Mouse (Mus musculus) bone marrow macrophage, adult 2 months (primary cell): ENCODE measurements around the gene Ikbke. TPM values are rescaled to one million over a fixed set of nuclear protein-coding genes. Genes with fewer than 3 reads are reported as not detected.

Source experiments
- H3K27ac ChIP-seq: 2 replicates; pipeline ENCODE4 v1.5.1; 2012; ENCODE audit warnings: low read depth, low read length; ENCODE audit not compliant: insufficient read depth
- H3K4me1 ChIP-seq: 2 replicates; pipeline ENCODE4 v1.6.1; 2012; ENCODE audit warnings: low read length; ENCODE audit not compliant: control insufficient read depth, insufficient read depth
- H3K4me3 ChIP-seq: 2 replicates; pipeline ENCODE4 v1.5.1; 2012; ENCODE audit warnings: mild to moderate bottlenecking, low read length, moderate library complexity; ENCODE audit not compliant: insufficient read depth
- CTCF ChIP-seq: IDR thresholded peaks from 2 replicates; pipeline ENCODE4 v1.5.1; 2012; ENCODE audit warnings: low read depth, mild to moderate bottlenecking, low read length, moderate library complexity
- POLR2A ChIP-seq: IDR thresholded peaks from 2 replicates; pipeline ENCODE4 v1.6.1; 2012; ENCODE audit warnings: mild to moderate bottlenecking, low read depth, low read length, borderline replicate concordance
- polyA plus RNA-seq: library from polyadenylated mRNA; stranded (reverse); fragments of >200 nt; gene quantifications from 2 replicates; pipeline ENCODE4 v1.2.4, GENCODE M21; 2012; ENCODE audit not compliant: missing spikeins, insufficient read depth, insufficient read length

Ikbke gene
- polyA plus RNA-seq, 1 experiment: 194 TPM

DNA sequence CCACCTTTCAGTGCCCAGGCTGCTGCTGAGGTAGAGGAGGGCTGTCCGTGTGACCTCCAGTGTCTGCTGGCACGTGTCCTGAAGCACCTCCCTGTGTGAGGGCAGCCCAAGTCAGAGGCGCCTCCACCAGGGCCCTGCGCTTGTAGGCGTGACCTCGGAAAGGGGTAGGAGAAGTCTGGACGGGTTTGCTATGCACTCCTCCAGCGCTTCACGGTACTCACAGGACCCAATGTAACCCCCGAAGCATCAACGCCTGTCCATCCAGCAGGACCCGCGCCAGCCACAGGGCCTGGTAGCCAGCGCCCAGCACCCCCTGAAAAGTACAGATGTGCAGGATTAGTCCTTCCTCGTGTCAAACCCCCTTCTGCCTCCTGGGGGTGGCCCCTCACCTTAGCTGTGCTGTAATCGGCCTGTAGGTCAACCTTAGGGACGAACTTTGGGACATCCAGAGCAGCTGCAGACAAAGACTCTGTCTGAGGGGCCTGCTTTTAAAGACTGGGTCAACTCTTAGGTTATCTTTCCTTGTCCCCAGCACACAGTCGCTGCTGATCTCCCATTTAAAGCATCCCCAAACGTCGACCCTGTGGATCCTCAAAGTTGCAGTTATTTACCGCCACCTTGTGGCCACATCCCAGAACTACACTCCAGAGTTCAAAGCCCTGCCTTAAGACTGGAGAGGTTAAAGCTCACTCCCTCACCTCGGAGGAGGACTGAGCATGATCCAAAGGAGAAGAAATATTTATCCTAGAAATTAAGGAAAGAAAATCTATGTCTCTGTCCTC is 9.4 kb downstream of the Ikbke start:
- TF ChIP-seq POLR2A (no peak), CTCF (peak; percentile 94)
- Histone ChIP-seq H3K4me3 (no peak overlapping the region), H3K27ac (no peak overlapping the region), H3K4me1 (peaks cover 7% of the 10 kb centered on the region)

DNA sequence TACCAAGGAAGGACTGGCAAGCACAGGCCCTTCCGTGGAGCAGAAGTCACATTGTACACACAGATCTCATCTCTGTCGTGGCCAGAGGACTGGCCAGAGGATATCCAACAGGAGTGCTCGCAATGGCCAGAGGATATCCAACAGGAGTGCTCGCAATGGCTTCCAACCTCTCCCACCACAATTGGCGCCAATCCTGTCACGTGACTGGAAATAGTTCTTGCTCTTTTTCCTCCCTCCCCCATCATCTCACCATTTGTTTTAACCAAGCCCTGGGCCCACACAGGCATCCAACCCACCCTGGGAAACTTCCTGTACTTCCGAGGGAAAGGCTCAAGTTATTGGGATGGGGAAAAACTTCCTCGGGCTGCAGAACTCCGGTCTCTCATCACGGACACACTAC is 10.6 kb downstream of the Ikbke start:
- no peaks in the 10 kb centered on the region for H3K4me1 ChIP-seq
- no peak for TF ChIP-seq CTCF
- no peak for TF ChIP-seq POLR2A
- H3K4me3 ChIP-seq: no peak overlapping the region
- H3K27ac ChIP-seq: no peak overlapping the region

DNA sequence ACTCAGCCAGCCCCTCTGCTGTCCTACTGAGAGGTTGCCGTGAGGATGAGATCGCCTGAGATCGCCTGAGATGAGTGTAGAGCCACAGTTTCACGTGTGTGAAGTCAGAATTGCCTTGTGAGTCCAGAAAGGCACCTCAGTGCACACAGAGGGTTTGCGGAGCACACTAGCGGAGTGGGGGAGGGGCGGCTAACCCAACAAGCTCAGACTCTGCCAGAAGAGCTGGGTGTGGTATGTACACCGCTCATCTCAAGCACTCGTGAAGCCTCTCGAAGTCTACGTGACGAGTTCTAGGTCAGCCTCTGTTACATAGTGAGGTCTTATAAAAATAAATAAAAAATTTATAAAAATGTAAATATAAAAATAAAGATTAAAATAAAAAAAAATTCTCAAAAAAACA is 15.5 kb downstream of the Ikbke start:
- H3K27ac ChIP-seq: no peak overlapping the region
- TF ChIP-seq POLR2A (no peak), CTCF (no peak)

DNA sequence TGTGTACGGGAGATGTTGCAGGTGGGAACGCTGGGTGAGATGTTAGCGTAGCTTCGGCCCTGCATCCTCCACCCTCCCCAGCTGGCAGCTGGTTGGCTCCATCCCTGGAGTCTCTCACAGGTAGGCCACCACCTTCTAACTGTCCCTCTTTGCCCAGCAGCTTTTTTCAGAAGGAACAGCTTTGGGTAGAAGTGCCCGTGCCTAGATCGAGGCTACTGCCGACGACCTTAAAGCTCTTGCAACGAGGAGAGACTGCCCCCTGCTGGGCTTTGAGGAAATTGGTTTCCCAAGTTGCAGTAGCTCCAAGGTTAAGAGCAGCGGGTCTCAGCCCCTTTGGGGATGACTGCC is 19.1 kb downstream of the Ikbke start:
- peak; percentile 80 for TF ChIP-seq CTCF
- TF ChIP-seq POLR2A: no peak
- Histone ChIP-seq H3K4me3 (no peak overlapping the region), H3K27ac (no peak overlapping the region), H3K4me1 (no peaks in the 10 kb centered on the region; the same call in 1 of the 2 replicates)

More for the DNA sequence above, 15.5 kb downstream of the Ikbke start:
- Histone ChIP-seq H3K4me1 (no peaks in the 10 kb centered on the region), H3K4me3 (no peak overlapping the region)

DNA sequence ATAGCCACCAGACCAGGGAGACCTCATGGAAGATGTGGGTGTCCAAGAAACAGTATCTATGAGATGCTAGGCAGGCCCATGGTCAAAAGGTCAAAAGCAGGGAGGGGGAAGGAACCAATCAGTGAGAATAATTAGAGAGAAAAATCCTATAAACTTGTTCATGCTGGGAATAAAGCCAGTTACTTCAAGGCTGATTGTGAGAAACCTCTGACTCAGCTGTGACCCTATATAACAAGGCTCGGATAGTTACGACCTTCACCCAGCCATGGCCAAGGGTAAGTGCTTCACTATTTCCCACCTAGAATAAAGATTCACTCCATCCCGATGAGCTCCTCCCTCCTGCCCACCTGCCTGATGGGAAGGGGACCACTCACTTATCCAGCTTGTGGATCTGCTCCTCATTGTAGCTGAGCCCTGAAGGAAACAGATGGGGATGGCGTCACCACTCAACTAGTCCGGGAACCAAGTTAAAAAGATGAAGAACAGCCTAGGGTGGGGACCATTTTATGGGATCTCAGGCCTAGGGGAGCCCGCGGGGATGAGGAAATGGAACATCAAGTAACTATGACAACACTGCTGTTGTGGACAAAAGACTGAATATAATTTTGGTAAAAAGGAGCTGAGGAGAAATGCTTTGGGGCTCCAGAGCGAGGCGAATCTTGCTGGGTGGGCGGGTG is 19.6 kb downstream of the Ikbke start:
- H3K4me1 ChIP-seq: peaks cover 4% of the 10 kb centered on the region
- no peak overlapping the region for H3K27ac ChIP-seq
- H3K4me3 ChIP-seq: no peak overlapping the region
- no peak for TF ChIP-seq POLR2A
- TF ChIP-seq CTCF: no peak

DNA sequence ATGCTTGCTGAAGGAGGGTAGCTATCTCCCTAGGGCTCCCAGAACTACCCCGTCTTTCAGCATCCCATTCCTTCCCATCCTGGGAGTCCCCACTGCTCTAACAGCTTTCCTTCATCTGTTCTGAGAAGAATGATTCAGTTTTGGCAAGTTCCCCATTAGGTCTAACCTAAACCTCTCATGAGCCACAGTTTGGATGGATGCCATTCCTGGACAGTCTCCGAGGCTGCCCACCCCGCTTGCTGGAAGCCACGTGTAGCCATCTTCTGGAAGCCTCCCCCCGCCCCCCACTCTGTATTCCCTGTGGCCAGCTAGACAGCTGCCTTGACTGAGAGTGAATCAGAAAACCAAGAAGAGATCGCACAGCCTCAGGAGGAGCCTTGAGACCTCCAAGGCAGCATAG is 22.1 kb downstream of the Ikbke start:
- TF ChIP-seq POLR2A: no peak
- no peak overlapping the region for H3K27ac ChIP-seq
- peaks cover 22% of the 10 kb centered on the region for H3K4me1 ChIP-seq
- H3K4me3 ChIP-seq: no peak overlapping the region

DNA sequence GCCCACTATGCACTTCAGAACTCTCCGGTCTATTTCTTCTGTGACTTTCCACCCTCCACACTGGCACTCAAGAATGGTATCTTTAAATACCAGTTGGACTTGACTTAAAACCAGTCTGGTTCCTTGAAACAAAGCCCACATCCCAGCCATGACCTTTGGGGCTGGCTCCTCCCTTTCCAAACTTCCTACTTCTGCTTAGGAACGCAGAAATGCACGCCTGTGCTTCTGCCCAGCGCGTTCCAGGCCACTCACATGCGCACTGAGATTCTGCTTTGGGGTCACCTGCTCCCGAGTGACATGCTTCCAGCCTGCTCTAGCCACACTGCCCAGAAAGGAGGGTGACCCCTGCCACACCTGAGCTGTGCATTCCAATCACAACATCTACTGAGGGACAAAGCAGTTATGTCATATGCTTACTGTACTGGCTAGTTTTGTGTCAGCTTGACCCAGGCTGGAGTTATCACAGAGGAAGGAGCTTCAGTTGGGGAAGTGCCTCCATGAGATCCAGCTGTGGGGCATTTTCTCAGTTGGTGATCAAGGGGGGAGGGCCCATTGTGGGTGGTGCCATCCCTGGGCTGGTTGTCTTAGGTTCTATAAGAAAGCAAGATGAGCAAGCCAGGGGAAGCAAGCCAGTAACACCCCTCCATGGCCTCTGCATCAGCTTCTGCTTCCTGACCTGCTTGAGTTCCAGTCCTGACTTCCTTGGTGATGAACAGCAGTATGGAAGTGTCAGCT is 26.7 kb downstream of the Ikbke start:
- H3K4me3 ChIP-seq: peak overlapping the region; percentile 18
- H3K4me1 ChIP-seq: peaks cover 39% of the 10 kb centered on the region
- peak overlapping the region; percentile 88 for H3K27ac ChIP-seq

DNA sequence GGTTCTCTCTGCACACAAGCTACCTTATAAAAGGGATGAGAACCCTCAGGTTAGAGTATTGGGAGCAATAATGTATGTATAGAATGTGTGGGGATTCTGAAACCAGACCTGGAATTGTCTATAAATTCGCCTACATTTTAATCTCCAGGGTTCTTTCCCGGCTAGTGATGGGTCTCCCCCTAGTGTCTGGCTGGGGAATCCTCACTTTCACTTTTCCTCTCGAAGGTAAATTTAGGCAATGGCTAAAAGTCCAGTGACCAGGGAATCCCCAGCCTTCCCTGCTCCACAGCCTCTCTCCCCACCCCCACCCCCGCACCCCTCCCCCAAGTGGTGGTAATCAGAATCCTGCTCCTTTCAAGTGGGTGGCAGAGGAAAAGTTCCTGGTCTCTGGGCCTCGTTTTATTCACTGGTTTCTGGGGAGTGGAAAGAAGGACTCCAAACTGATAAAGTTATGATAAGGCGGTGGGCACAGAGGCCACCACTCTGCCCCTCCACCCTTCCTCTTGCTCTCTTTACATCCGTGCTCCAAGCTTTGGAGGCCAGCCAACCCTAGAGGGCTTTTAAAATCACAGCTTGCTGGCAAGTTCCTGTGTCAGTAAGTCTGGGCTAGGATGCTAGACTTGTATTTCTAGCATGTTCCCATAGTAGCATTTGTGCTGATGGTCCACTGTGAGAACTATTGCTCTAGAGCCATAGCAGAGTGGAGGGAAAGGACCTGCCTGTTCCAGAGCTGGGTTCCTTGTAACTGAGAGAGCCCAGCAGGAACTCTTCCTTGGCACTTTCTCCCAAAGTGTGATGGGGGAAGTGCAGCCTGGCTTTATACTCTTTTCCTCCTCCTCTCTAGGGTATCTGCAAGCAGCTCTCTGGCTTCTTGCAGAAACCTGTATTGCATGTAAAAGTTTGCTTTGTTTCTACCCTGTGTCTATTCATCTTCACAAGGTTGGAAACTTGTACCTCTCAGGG is 32.7 kb downstream of the Ikbke start:
- Histone ChIP-seq H3K4me1 (peaks cover 18% of the 10 kb centered on the region), H3K27ac (no peak overlapping the region), H3K4me3 (no peak overlapping the region)
- no peak for TF ChIP-seq POLR2A
- peak; percentile 52; the same call in 1 of the 2 replicates for TF ChIP-seq CTCF

DNA sequence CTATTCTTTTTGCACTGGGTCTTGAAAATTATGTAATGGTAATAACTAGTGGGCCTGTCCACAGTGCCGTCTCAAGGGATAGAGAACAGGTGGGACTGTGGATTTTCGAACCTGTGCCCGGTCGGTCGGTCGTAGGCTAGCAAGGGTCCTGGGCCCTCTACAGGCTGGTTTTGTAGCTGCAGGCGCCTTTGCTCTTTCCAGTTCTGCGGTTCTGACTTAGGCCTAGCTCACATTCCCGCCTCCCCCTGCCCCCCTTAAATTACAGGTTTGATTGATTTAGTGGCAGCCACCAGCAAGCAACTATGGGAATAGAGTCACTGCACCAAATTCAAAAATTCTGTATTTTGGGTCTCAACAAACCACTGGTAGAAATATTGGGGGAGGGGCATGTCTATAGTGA is 33.5 kb downstream of the Ikbke start:
- Histone ChIP-seq H3K4me1 (peaks cover 10% of the 10 kb centered on the region), H3K4me3 (peak overlapping the region; percentile 83), H3K27ac (no peak overlapping the region)
- peak; percentile 78 for TF ChIP-seq CTCF
- TF ChIP-seq POLR2A: no peak
